Mouse (Mus musculus) kidney, postnatal 0 days (tissue): ENCODE data around the gene Nynrin. TPM values are rescaled to one million over a fixed set of nuclear protein-coding genes. Genes with fewer than 3 reads are reported as not detected.

Source experiments
- ATAC-seq: fragments of 200-750 bp; cut with Nextera tagmentation; replicated peaks from 2 replicates; pipeline ENCODE4 v1.8.0; 2017; ENCODE audit warnings: low read depth, moderate number of reproducible peaks, moderate TSS enrichment, moderate library complexity; ENCODE audit not compliant: low FRiP score
- DNase-seq: peaks from one replicate; pipeline ENCODE4 v3.0.0-alpha.2; 2016; ENCODE audit warnings: low spot score
- H3K27ac ChIP-seq: fragments of 300-500 bp; sonication (generic); 2 replicates; pipeline ENCODE4 v1.5.1; 2014; ENCODE audit warnings: mild to moderate bottlenecking
- H3K27me3 ChIP-seq: fragments of 300-500 bp; sonication (generic); 2 replicates; pipeline ENCODE4 v1.6.1; 2014; ENCODE audit warnings: low read length, mixed read lengths; ENCODE audit not compliant: insufficient read depth
- H3K36me3 ChIP-seq: fragments of 300-500 bp; sonication (generic); 2 replicates; pipeline ENCODE4 v1.6.1; 2014; ENCODE audit warnings: low read length, mixed read lengths; ENCODE audit not compliant: insufficient read depth
- H3K4me1 ChIP-seq: fragments of 300-500 bp; sonication (generic); replicated peaks from 2 replicates; pipeline ENCODE4 v1.6.1; 2014; ENCODE audit warnings: antibody characterized with exemption, low read length, mixed read lengths; ENCODE audit not compliant: insufficient read depth
- H3K4me2 ChIP-seq: fragments of 300-500 bp; sonication (generic); 2 replicates; pipeline ENCODE4 v1.6.1; 2014; ENCODE audit warnings: mild to moderate bottlenecking, low read length, moderate library complexity, mixed read lengths
- H3K4me3 ChIP-seq: fragments of 300-500 bp; sonication (generic); replicated peaks from 2 replicates; pipeline ENCODE4 v1.5.1; 2014; ENCODE audit warnings: low read depth, low read length
- H3K9ac ChIP-seq: fragments of 300-500 bp; sonication (generic); 2 replicates; pipeline ENCODE4 v1.6.1; 2014; ENCODE audit warnings: low read depth, low read length
- H3K9me3 ChIP-seq: fragments of 300-500 bp; sonication (generic); replicated peaks from 2 replicates; pipeline ENCODE4 v1.6.1; 2016; ENCODE audit warnings: low read length, inconsistent platforms, mixed read lengths
- CTCF ChIP-seq: IDR thresholded peaks from 2 replicates; pipeline ENCODE4 v1.5.1; 2016; ENCODE audit warnings: antibody characterized with exemption, low read depth, mild to moderate bottlenecking, moderate library complexity
- WGBS: fragments of 180-500 bp; shearing (Covaris S2); extraction: QIAGEN DNeasy Blood & Tissue Kit; methylation state at CpG from one replicate; pipeline ENCODE4 v1.1.7; 2014; 5-methylcytosine and 5-hydroxymethylcytosine counted together
- polyA plus RNA-seq: library from polyadenylated mRNA; unstranded; fragments of >200 nt; fragmentation: Nextera tagmentation; extraction: Ambion mirVana; gene quantifications from 2 replicates; pipeline ENCODE4 v1.2.1, GENCODE M21; 2015

Gene Nynrin
- polyA plus RNA-seq, 1 experiment from 2014 or later, result 8.4 TPM

DNA sequence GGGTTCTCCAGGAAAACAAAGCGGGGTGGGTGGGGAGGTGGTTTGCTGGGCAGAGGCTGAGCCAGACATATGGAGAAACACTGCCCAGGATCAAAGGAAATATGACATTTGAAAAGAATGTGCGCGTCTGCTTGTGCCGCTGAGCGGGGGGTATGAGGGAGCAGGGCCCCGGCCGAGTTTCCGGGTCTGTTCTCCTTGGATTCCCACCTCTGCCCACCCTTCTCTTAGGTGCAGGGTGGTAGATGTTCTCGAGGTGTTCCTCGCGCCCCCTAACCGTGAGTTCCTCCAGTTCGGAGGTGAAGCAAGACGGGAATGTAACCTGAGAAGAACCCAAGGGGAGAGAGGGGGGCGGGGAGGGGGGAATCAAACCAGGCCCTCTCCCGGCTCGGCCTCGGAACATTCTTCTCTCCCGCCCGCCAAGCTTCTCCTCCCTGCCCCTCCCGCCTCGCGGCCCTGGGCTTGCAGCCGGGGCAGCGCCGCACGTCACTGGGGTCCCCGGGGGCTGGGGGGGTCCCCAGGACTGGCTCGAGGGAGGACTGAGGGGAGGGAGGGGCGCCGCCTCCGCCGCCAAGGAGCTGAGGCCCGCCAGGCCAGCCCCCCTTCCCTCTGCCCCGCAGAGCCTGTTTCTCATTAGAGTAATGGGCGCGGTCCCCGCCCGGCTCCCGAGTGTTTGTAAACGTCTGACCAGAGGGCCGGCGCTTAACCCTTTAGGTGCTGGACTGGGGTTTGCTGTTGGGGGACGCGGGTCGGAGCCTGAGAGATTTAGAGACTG, 30.6 kb upstream of the Nynrin start, which contains the start of gene Nfatc4:
Gene Nfatc4, plus strand, starts transcription at position 154 of the 772 bp plus-strand sequence.
- Histone ChIP-seq H3K4me1 (peaks cover 12% of the 10 kb centered on the region), H3K27ac (peak within 1 kb of the TSS; percentile 94), H3K4me2 (peak within 1 kb of the TSS; percentile 95), H3K9me3 (no peaks in the 10 kb centered on the region), H3K36me3 (no peaks in the 10 kb centered on the region), H3K4me3 (peak within 1 kb of the TSS; percentile 73), H3K27me3 (no peaks in the 10 kb centered on the region), H3K9ac (peak within 1 kb of the TSS; percentile 84)
- TF ChIP-seq CTCF, result no peak; the same call in 1 of the 2 replicates
- DNase-seq, result peak; percentile 95
- WGBS, result under 1% methylated on average over 42 of the region's 46 CpGs
- peak; percentile 86 for ATAC-seq

DNA sequence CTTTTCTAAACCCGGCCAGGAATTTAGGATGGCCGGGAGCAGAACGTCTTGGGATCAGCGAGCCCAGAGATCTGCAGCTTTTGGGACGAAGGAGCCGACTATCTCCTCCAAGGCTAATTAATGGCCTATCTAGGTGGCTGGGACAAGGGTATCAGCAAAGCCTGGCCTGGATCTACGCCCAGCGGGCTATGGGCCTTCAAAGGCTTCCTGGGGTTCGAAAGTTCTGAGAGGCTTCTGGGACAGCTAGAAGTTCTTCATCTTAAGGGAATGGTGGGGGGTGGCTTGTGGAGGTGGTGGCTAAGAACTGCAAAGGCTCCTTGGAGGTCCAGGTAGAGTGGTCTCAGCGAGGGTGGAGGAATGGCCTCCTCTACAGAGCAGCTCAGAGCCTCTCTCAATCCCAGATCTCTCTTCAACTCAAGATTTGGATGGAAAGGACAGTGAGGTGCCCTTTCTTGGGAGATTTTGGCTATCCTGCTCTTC, 29.8 kb upstream of the Nynrin start:
- 1% methylated on average over 10 of the region's 10 CpGs for WGBS
- DNase-seq, result peak; percentile 81
- Histone ChIP-seq H3K9ac (peak overlapping the region; percentile 84), H3K4me2 (peak overlapping the region; percentile 95), H3K4me3 (peak overlapping the region; percentile 73), H3K9me3 (no peaks in the 10 kb centered on the region), H3K27ac (peak overlapping the region; percentile 94), H3K4me1 (peaks cover 19% of the 10 kb centered on the region), H3K36me3 (no peaks in the 10 kb centered on the region), H3K27me3 (no peaks in the 10 kb centered on the region)
- TF ChIP-seq CTCF, result no peak
- ATAC-seq, result no peak

DNA sequence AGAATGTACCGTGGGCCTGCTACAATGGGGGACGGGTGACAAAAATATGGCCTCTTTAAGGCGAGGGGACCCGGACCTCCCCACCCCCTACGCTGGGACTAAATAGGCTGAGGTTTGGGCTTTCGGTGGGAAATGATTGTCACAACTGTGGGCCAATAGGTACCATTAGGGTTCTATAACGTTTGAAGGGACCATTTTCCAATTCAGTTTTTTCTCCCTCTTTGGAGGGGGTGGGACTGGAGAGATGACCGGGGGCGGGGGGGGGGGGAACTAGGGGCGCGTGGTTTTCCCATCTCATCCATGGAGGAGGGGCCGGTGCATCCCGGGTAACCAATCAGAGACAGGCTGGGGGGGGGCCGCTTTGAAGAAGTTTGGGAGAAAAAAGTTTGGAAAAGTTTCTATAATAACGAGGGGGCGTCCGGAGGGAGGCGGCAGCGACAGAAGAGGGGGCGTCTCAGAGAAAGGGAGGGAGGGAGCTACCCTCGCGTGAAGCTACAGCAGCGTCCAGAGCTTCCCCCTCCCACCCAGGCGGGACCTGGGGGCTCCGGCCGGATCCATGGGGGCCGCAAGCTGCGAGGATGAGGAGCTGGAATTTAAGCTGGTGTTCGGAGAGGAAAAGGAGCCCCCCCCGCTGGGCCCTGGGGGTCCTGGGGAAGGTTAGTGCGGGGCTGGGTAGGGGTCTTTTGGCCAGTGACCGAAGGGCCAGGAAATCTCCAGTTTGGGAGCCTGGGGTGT, 29.2 kb upstream of the Nynrin start:
- peaks cover 3% of the 10 kb centered on the region; the same call in 1 of the 2 replicates for H3K36me3 ChIP-seq
- H3K27me3 ChIP-seq, result no peaks in the 10 kb centered on the region
- H3K4me3 ChIP-seq, result peak overlapping the region; percentile 73
- H3K9me3 ChIP-seq, result no peaks in the 10 kb centered on the region
- WGBS, result 2% methylated on average over 31 of the region's 32 CpGs
- H3K4me2 ChIP-seq, result peak overlapping the region; percentile 95
- H3K9ac ChIP-seq, result peak overlapping the region; percentile 84
- peak overlapping the region; percentile 94 for H3K27ac ChIP-seq
- peaks cover 23% of the 10 kb centered on the region for H3K4me1 ChIP-seq
- ATAC-seq (no peak), DNase-seq (peak; percentile 86)
- no peak for TF ChIP-seq CTCF

DNA sequence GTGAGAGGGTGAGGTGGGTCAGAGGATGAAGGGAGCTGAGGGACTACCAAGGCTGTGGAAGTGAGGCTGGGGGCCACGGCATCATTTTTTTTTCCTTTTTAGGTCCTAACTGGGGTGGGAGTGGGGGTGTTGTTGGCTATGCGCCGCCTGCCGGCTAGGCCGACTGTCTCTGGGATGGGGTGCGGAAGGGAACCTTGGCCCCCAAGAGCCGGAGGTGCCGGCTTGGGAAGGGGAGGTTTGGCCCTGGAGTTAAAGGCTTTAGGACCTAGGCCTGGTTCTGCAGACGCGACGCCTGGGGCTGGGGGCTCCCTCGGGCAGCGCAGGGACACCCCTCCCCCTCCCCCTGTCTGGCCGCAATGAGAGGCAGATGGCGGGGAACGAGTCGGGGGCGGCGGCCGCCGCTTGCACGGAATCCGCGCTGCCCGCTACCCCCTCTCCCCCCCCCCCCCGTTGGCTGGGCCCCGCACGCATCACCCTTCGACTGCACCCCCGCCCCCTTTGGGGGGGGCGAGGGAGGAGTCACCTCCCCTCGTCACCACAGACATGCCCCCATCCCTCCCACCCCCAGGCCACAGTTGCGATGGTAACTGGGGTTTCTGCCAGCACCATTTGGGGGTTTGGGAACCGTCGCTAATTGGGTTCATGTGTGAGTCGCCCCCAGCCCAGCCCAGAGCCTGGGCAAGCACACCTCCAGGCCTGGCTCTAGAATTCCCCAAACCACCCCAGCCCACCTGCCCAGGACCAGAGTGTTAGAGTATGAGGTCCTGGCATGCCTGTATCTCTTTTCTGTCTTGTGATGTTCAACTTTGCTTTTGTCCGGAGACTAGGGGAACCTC, 28.4 kb upstream of the Nynrin start:
- no peaks in the 10 kb centered on the region for H3K27me3 ChIP-seq
- peak overlapping the region; percentile 85 for H3K27ac ChIP-seq
- DNase-seq (peak; percentile 44), ATAC-seq (no peak)
- no peaks in the 10 kb centered on the region for H3K9me3 ChIP-seq
- H3K9ac ChIP-seq, result peak overlapping the region; percentile 84
- peaks cover 23% of the 10 kb centered on the region for H3K4me1 ChIP-seq
- WGBS, result under 1% methylated on average over 19 of the region's 37 CpGs
- peak overlapping the region; percentile 73 for H3K4me3 ChIP-seq
- H3K4me2 ChIP-seq, result peak overlapping the region; percentile 95
- H3K36me3 ChIP-seq, result peaks cover 10% of the 10 kb centered on the region; the same call in 1 of the 2 replicates
- TF ChIP-seq CTCF, result peak; percentile 39

DNA sequence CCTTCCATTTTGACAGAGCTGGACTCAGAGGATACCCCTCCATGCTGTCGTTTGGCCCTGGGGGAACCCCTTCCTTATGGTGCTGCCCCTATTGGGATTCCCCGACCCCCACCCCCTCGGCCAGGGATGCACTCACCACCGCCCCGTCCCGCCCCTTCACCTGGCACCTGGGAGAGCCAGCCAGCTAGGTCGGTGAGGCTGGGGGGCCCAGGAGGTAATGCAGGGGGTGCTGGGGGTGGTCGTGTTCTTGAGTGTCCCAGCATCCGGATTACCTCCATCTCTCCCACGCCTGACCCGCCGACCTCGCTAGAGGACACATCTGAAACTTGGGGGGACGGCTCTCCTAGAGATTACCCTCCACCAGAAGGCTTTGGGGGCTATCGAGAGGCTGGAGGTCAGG, 27.7 kb upstream of the Nynrin start:
- H3K4me3 ChIP-seq, result peak overlapping the region; percentile 73
- peak overlapping the region; percentile 84 for H3K9ac ChIP-seq
- 6% methylated on average over 15 of the region's 15 CpGs for WGBS
- no peak for TF ChIP-seq CTCF
- H3K27ac ChIP-seq, result no peak overlapping the region
- no peaks in the 10 kb centered on the region for H3K9me3 ChIP-seq
- peaks cover 10% of the 10 kb centered on the region; the same call in 1 of the 2 replicates for H3K36me3 ChIP-seq
- peaks cover 23% of the 10 kb centered on the region for H3K4me1 ChIP-seq
- H3K27me3 ChIP-seq, result no peaks in the 10 kb centered on the region
- DNase-seq, result no peak
- no peak for ATAC-seq
- peak overlapping the region; percentile 95 for H3K4me2 ChIP-seq
